Mouse (Mus musculus): ENCODE results near the gene Terf2ip.

DNA sequence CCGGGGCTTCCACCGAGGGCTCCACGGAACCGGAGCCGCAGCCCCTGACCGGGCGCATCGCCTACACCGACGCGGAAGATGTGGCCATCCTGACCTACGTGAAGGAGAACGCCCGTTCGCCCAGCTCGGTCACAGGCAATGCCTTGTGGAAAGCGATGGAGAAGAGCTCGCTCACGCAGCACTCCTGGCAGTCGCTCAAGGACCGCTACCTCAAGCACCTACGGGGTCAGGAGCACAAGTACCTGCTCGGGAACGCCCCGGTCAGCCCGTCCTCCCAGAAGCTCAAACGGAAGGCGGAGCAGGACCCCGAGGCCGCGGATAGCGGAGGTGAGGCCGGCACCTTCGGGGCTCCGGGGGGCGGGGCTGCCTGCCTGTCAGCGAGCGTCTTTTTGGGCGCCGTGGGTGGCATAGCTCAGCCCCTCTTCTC is 631 bp downstream of the Terf2ip start:
- TF ChIP-seq CTCF (IDR thresholded peaks at IDR 0.05; ENCODE audit: borderline replicate concordance, control insufficient read depth, extremely low read depth, insufficient read depth, low read length, poor library complexity) (no peak), POLR2A (IDR thresholded peaks at IDR 0.05; ENCODE audit: control insufficient read depth, extremely low read depth, insufficient read depth, low read length, poor library complexity) (no peak; the same call in 1 of the 2 replicates)

Measured in thymus, adult 2 months (tissue).